Mouse (Mus musculus): ENCODE results near the gene Atxn1.

The Atxn1 gene

DNA sequence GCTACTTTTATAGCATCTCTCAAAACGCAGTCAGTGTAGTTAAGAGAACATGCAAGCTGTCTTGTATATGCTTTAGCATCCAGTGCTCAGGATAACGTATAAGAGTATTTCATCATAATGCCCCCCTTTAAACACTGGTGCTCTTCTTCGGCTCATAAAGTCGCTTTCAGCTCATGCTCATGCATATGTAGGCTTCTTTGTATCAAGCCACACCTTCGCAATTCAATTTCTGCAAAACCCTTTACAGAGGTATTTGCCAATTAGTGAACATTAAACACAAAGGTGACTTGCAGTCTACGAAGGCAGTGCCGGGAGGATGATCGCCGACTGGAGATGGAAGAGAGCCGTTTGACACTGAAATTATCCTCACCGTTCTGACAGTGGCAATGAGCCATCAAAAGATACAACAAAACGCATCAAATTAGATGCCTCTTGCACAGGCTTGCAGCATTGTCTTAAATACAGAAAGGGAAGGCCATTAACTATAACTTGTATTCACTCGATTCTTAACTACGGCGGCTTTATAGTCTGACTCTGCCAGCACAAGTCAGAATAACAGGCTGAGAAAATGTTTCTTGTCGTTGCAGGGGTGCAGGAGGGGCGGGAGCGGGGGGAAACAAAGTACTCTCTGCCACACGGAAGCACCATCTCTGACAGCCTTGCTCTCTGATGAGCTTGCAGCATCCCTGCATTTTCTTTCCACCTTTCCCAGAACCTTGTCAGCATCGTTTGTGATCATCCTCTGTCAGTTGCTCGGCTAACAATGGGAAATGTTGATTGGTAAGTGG lies 191.2 kb downstream of the Atxn1 start:
- DNase-seq (ENCODE audit: low spot score) = no peak

DNA sequence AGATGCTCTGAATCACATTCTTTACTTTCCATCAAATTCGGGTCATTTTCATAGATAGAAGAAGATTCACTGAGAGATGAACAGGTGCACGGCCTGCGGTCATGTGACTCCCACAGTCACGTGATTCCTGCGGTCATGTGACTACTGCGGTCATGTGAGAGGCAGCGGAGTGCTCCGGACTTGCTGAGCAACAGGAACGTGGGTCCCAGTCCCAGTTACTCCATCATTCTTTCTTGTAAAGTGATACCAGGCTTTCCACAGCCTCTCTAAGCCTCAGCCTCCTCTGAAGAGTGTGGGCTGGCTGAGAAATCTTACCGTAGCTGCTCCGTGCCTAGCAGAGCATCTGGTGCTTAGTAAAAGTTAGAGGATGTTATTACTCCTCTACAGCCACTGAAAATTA lies 195.1 kb downstream of the Atxn1 start:
- no peak for DNase-seq (ENCODE audit: low spot score)

DNA sequence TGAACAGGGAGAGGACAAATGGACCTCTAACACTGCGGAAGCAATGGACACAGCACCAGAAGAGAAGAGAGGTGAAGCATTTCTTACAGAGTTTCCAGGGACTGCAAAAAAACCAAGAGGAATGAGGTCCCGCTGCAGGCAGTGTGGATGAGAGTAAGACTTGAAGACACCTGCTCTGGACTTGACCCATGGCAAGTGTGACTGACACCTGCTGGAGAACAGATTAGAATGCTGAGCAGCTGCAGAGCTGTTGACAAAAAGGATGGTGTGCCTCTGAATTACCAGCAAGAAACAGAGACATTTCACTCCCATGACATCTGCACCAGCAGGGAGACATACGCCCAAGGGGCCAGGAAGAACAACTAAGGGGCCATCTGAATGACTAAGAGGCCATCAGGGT lies 196.6 kb downstream of the Atxn1 start:
- no peak for DNase-seq (ENCODE audit: low spot score)

DNA sequence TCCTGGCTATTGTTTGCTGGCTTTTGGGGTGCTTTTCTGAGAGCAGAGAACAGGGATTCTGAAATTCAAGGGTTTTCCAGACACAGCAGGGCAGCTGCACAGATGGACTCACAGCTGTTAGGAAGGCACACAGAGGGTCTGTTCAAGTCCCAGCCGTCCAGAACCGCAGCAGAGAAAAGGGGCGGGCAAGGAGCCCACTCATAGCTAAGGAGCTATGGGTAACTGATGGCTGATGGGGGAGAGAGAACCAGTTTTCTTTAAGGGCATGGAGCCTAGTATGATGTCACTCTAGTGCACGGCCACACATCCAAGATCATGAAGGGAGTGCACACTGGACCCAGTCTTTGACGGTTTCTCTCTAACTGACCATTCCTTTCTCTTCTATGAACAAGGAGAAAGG lies 200.5 kb downstream of the Atxn1 start:
- no peak for DNase-seq (ENCODE audit: low spot score)

DNA sequence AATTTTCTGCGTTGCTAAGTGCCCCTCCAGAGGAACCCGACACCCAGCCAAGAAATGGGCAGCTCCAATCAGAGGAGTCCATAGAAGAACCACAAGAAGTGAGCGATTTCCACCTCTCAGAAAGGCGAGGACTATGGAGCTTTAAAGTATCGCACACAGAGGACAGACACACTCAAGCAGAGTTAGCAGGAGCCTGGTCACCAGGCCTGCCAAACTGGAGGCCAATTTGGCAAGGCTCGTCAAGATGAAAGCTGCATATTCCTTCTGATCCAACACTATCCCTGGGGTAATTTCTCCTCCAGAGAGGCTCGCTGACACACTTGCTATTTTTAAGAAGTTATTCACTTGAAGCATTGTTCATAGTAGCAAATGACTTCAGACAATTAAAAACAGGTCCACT lies 202.5 kb downstream of the Atxn1 start:
- DNase-seq (ENCODE audit: low spot score) = no peak

DNA sequence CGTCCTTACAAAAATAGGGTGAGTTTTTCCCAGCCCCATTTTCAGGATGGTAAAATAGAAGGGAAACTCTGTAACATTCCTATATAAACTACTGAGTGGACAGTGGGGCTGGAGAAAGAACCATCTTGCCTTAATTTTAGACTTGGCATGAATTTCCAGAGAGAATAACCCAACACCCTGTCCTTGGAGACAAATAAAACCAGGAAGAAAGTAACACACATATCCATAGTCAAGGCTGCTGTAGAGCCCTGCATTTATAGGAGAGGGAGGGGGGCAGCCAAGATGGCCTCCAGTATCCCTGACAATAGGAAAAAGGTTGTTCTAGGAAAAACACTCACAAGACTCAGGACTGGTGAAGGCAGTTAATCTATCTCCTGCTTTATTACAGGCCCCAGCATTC lies 210.3 kb downstream of the Atxn1 start:
- DNase-seq (ENCODE audit: low spot score) = no peak

DNA sequence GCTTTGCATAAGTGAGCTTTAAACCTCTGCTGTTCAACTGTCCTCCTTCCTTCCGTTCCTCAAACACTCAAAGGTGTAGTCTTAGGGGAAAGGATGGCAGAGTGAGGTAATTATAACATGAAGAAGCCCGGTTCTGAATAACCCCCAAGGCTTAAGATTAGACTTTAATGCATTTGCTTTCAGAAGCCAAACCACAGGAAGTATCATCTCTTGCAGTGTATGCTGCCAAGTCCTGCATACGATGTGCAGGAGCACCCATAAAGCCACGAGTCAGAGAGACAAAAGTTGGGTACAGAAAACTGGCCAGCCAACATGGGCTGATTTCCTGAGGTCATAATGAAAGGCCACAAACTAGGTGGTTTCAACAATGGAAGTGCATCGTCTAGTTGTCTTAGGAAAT lies 212.3 kb downstream of the Atxn1 start:
- DNase-seq (ENCODE audit: low spot score) = no peak

GRCm38 (mm10) chr13:45751231-45751630 lies 213.6 kb downstream of the Atxn1 start:
- DNase-seq (ENCODE audit: low spot score) = no peak

GRCm38 (mm10) chr13:45750627-45751026 lies 214.2 kb downstream of the Atxn1 start:
- DNase-seq (ENCODE audit: low spot score) = no peak

GRCm38 (mm10) chr13:45749937-45750336 lies 214.9 kb downstream of the Atxn1 start:
- no peak for DNase-seq (ENCODE audit: low spot score)

- no peak for DNase-seq (ENCODE audit: low spot score)
Measured at GRCm38 (mm10) chr13:45749222-45749621, 215.6 kb downstream of the Atxn1 start.

DNA sequence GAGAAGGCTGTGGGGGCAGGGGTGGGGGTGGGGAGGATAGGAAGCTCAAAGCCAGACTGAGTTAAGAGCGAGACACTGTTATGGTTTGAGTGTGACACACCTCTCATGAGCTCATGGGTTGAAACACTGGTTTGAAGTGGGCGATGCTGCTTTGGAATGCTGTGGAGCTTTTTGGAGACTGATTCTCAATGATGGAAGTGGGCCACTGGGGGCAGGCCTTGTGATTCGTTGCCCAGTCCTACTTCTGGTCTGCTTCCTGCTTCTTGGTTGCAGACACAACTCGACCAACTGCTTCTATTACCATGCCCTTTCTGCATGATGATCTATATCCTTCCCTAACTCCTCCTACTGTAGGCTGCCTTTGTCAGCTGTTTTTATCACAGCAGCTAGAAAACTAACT lies 216.1 kb downstream of the Atxn1 start:
- DNase-seq (ENCODE audit: low spot score) = peak; percentile 27

- no peak for DNase-seq (ENCODE audit: low spot score)
Measured at GRCm38 (mm10) chr13:45745851-45746773, 218.7 kb downstream of the Atxn1 start.

- DNase-seq (ENCODE audit: low spot score) = no peak
Measured at GRCm38 (mm10) chr13:45744803-45745432, 219.9 kb downstream of the Atxn1 start.

- DNase-seq (ENCODE audit: low spot score) = no peak
Measured at GRCm38 (mm10) chr13:45743848-45744247, 221.0 kb downstream of the Atxn1 start.

- no peak for DNase-seq (ENCODE audit: low spot score)
Measured at GRCm38 (mm10) chr13:45740369-45740768, 224.4 kb downstream of the Atxn1 start.

GRCm38 (mm10) chr13:45736241-45736640 lies 228.6 kb downstream of the Atxn1 start:
- no peak for DNase-seq (ENCODE audit: low spot score)

DNA sequence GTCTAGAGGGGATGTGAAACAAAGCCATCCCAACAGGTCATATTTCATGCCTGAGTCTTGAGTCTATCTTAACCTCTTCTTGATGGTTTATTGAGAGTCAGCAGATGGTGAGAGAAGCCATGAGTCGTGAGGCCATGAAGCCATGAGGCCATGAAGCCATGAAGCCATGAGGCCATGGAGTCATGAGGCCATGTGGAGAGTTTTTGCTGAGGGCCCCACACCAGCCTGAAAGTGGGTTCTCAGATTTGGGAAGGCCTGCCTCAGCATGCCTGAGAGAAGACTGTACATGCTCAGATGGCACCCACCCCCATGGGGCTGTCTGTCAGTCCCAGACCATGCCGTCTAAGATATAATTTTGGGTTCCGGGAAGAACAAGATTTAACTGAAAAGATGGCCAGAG lies 229.0 kb downstream of the Atxn1 start:
- DNase-seq (ENCODE audit: low spot score) = no peak

DNA sequence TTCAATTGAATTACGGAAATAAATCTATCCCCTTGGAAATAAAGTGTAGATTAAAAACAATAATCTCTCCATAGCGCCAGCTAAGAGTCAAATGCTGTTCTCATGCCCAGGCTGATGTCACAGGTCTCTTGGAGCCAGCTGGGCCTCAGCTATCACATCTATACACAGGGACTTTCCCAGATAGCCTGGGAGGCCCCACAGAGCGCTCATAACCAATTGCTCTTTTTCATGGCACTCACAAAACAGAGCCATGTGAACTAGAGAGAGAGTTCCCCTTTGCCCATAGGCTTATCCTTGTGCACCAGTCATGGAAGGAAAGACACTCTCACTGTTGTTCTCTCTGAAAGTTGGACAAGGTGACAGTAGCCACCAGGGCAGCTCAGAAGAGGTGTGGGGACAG lies 230.3 kb downstream of the Atxn1 start:
- no peak for DNase-seq (ENCODE audit: low spot score)

- DNase-seq (ENCODE audit: low spot score) = no peak
Measured at GRCm38 (mm10) chr13:45732590-45732989, 232.2 kb downstream of the Atxn1 start.

GRCm38 (mm10) chr13:45726917-45727316 lies 237.9 kb downstream of the Atxn1 start:
- DNase-seq (ENCODE audit: low spot score) = no peak

- DNase-seq (ENCODE audit: low spot score) = no peak
Measured at GRCm38 (mm10) chr13:45726181-45726580, 238.6 kb downstream of the Atxn1 start.

Data from urinary bladder, postnatal 25 days (tissue).